Mouse (Mus musculus): ENCODE results near the gene Hnf1a. TPM values are rescaled to one million over a fixed set of nuclear protein-coding genes. Genes with fewer than 3 reads are reported as not detected.

Hnf1a gene
- polyA plus RNA-seq (2017; shearing (Covaris generic)), result under 1 TPM; 0.05 to 0.06 TPM

GRCm38 (mm10) chr5:114970824-114971227, at the start of gene Hnf1a:
Hnf1a (minus strand) TSS chr5:114971094.

DNA sequence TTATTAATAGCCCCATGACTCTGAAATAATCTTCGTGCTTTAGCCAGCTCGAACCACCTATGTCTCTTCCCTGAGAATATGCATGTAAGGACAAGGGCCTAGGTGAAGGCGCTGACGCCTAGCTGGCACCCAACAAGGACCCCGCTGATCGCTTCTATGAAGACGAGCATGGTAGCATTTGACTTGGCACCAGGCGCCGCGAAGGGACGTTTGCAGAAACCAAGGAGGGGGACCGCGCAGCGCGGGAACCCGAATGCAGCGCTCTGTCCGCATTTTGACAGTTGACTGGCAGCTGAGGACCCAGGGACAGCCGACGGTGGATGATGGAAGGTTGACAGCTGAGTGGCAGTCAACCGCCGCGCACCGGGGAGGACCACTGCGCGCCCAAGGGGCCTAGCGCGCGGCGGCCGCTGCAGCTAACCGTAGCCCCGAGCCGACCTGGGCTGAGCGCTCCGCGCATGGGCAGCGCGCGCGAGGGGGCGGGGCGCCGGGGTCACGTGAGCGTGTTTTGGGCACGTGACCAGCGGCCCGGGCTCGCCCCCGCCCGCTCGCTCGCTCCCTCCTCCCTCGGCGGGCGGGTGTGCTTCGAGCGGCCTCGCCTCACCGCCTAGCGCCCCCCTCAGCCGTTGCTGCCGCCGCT, 39.8 kb upstream of the Hnf1a start, which contains the start of gene Sppl3:
Sppl3 (plus strand) TSS at position 561 of the 640 bp plus-strand sequence.

GRCm38 (mm10) chr5:114942074-114942765, 28.7 kb downstream of the Hnf1a start, which contains the start of gene 2210016L21Rik:
2210016L21Rik (plus strand) TSS chr5:114942158.

GRCm38 (mm10) chr5:114922998-114923473, 47.9 kb downstream of the Hnf1a start, which contains the start of gene Oasl1:
Oasl1 (plus strand) TSS chr5:114923240.

Other genes with a start within 250 kb of the Hnf1a start
- gene Ankrd13a, start 196.4 kb downstream of the Hnf1a start, polyA plus RNA-seq (2017; shearing (Covaris generic)), result 100 to 1,000 TPM; 115 to 179 TPM
- 100 to 1,000 TPM; 122 to 142 TPM for gene Git2, start 195.6 kb downstream of the Hnf1a start, polyA plus RNA-seq (2017; shearing (Covaris generic))
- gene 1500011B03Rik, start 147.6 kb downstream of the Hnf1a start, polyA plus RNA-seq (2017; shearing (Covaris generic)), result 100 to 1,000 TPM in 1 of 2 experiments, 10 to 100 TPM in 1; 75.6 to 188 TPM
- gene 4930519G04Rik, start 117.4 kb downstream of the Hnf1a start, polyA plus RNA-seq (2017; shearing (Covaris generic)), result under 1 TPM in 1 of 2 experiments, not detected in 1; 0.22 TPM
- gene Gm9936, start 112.4 kb downstream of the Hnf1a start, polyA plus RNA-seq (2017; shearing (Covaris generic)), result under 1 TPM in 1 of 2 experiments, not detected in 1; 0.48 TPM
- 10 to 100 TPM; 14.1 to 19.6 TPM for gene Oasl2, start 74.2 kb downstream of the Hnf1a start, polyA plus RNA-seq (2017; shearing (Covaris generic))
- 1 to 10 TPM; 1.9 to 6.5 TPM for gene Oasl1, start 47.9 kb downstream of the Hnf1a start, polyA plus RNA-seq (2017; shearing (Covaris generic))
- 10 to 100 TPM; 44.6 to 56.6 TPM for gene 2210016L21Rik, start 28.9 kb downstream of the Hnf1a start, polyA plus RNA-seq (2017; shearing (Covaris generic))
- 10 to 100 TPM; 55.5 to 58.1 TPM for gene Sppl3, start 40.0 kb upstream of the Hnf1a start, polyA plus RNA-seq (2017; shearing (Covaris generic))
- gene Gm10401, start 127.2 kb upstream of the Hnf1a start, polyA plus RNA-seq (2017; shearing (Covaris generic)), result not detected
- 10 to 100 TPM; 43.3 to 48.4 TPM for gene Acads, start 148.3 kb upstream of the Hnf1a start, polyA plus RNA-seq (2017; shearing (Covaris generic))
- gene Unc119b, start 163.9 kb upstream of the Hnf1a start, polyA plus RNA-seq (2017; shearing (Covaris generic)), result 10 to 100 TPM; 50.5 to 65.3 TPM
- 10 to 100 TPM; 52.9 to 86.0 TPM for gene Mlec, start 187.1 kb upstream of the Hnf1a start, polyA plus RNA-seq (2017; shearing (Covaris generic))
- gene Cabp1, start 223.3 kb upstream of the Hnf1a start, polyA plus RNA-seq (2017; shearing (Covaris generic)), result under 1 TPM; 0.29 to 0.76 TPM

Measured in activated CD4-positive, CD25-positive, alpha-beta regulatory T cell (primary cell).